8 mouse cellular contexts compared by ENCODE assay signal in the genomic region with DNA sequence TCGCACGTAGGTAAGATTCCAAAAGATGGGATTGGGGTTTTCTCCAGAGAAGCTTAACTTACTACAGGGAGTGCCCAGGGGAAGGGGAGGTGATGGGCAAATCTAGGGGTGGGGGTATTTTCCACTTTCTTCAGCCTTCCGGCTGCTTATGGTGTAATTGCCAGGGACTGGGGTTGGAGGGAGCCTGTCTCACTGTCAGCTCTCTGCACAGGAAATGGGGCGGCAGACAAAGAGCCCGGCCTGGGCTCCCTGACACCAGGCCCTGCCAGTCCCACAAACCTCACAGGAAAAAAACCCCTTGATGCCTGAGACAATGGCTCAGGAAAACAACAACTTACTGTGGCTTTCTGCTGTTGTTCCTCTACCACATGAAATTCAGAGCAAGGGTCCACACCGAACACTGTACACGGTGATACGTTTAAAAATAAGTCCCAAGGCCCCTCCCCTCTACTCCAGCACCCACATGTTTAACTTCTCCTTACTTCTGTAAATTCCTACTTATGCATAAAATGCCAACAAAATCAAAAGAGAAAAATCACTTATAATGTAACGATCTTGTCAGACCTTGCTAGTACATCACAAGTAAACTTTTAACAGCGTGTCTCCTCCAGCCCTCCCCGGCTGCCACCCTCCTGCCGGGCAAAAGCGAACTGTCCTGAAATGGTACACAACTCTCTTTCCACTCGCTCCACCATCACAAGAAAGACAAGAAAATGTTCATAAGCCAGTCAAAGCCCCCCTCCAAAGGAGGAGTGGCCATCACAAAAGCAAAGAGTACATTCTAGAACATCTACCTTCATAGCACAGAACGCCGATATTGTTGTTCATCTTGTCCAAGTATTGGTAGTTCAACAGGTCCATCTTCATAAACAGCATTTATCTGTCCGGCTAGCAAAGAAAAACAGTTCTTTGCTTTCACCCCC. TPM values are rescaled to one million over a fixed set of nuclear protein-coding genes. Genes with fewer than 3 reads are reported as not detected.
DNase-seq lines count a peak whose midpoint lies in the region; ATAC-seq and TF ChIP-seq lines count a peak whose summit lies in the region.

No protein-coding gene starts in this region.

- peak overlapping the region; percentile 77 for H3K4me2 ChIP-seq in CH12.LX (ENCODE audit: insufficient read depth, low read depth, poor library complexity, severe bottlenecking)
- peak overlapping the region; percentile 66 for H3K4me2 ChIP-seq in lung, postnatal 0 days (replicated peaks; ENCODE audit: low read depth, low read length)

- WGBS in kidney, adult 2 months, result under 1% methylated on average over 17 of the region's 17 CpGs
- WGBS in lung, postnatal 0 days, result under 1% methylated on average over 17 of the region's 17 CpGs

- H3K36me3 ChIP-seq in CH12.LX (replicated peaks in 1 of 2; ENCODE audit: control insufficient read depth in 1 of 2, insufficient read depth in 1 of 2, low read length in 1 of 2), result peaks cover 0 to 21% of the 10 kb centered on the region in 2 experiments
- H3K36me3 ChIP-seq in kidney, adult 2 months (ENCODE audit: control insufficient read depth, insufficient read depth, low read length), result no peaks in the 10 kb centered on the region
- H3K36me3 ChIP-seq in lung, postnatal 0 days (ENCODE audit: insufficient read depth, low read length), result no peaks in the 10 kb centered on the region

- no peaks in the 10 kb centered on the region for H3K27me3 ChIP-seq in CH12.LX (replicated peaks)
- H3K27me3 ChIP-seq in kidney, adult 2 months (replicated peaks; ENCODE audit: control insufficient read depth, insufficient read depth, low read length), result no peaks in the 10 kb centered on the region
- H3K27me3 ChIP-seq in lung, postnatal 0 days (replicated peaks; ENCODE audit: insufficient read depth, low read length), result no peaks in the 10 kb centered on the region

- no peaks in the 10 kb centered on the region for H3K9me3 ChIP-seq in CH12.LX (replicated peaks; ENCODE audit: low read length)
- no peaks in the 10 kb centered on the region for H3K9me3 ChIP-seq in lung, postnatal 0 days (ENCODE audit: low read length)

- peak overlapping the region; percentile 32; the same call in 1 of the 2 replicates for H3K27ac ChIP-seq in CH12.LX (ENCODE audit: insufficient read depth, low read depth)
- H3K27ac ChIP-seq in kidney, adult 2 months (ENCODE audit: insufficient read depth, low read depth, low read length), result peak overlapping the region; percentile 94
- peak overlapping the region; percentile 90 for H3K27ac ChIP-seq in lung, postnatal 0 days (ENCODE audit: low read length)

- DNase-seq in CH12.LX (ENCODE audit: extremely low read depth), result peak; percentile 53
- DNase-seq in c-Kit-negative CD71-positive TER-119-positive erythroid progenitor cells, embryonic 14.5 days (ENCODE audit: low read depth, low spot score), result peak; percentile 25
- DNase-seq in heart, adult 8-10 months (ENCODE audit: low spot score), result peak; percentile 69
- peak; percentile 74 for DNase-seq in kidney, adult 2 months
- DNase-seq in lung, postnatal 0 days (ENCODE audit: low spot score), result peak; percentile 74
- peak; percentile 52 for DNase-seq in retina, postnatal 1 day
- DNase-seq in cerebellum, postnatal 4 days (ENCODE audit: low spot score in 2 of 2), result no peak
- DNase-seq in cerebellum, adult 9-11 months, result no peak

- H3K79me2 ChIP-seq in CH12.LX (replicated peaks; ENCODE audit: control insufficient read depth, extremely low read depth, insufficient read depth, poor library complexity, severe bottlenecking), result peaks cover 77% of the 10 kb centered on the region

- dilution Hi-C loops in CH12.LX (cut with MboI; ENCODE audit: extremely low pct_ligation_motif_present, extremely low pct_unique_long_range_greater_than_20kb, low sequenced_read_pairs), result no loop called here

- TF ChIP-seq CTCF in CH12.LX (conservative IDR thresholded peaks at IDR 0.05 in 1 of 2, IDR thresholded peaks at IDR 0.05 in 1 of 2; ENCODE audit: low read depth in 2 of 2, low read length in 2 of 2), result peak in 1 of 2 experiments; percentile 14; a peak in 1 of 4 replicates
- no peak for TF ChIP-seq CTCF in kidney, adult 2 months (conservative IDR thresholded peaks at IDR 0.05; ENCODE audit: insufficient read depth, insufficient read length, low read depth, low read length)
- TF ChIP-seq CTCF in lung, postnatal 0 days (IDR thresholded peaks at IDR 0.05), result no peak

- no peak; the same call in 1 of the 2 replicates for TF ChIP-seq RAD21 in CH12.LX (IDR thresholded peaks at IDR 0.05; ENCODE audit: low read depth, low read length)

- in situ Hi-C loops in CH12.LX (cut with MboI; ENCODE audit: low pct_ligation_motif_present, low pct_unique_long_range_greater_than_20kb, low sequenced_read_pairs), result no loop called here

- H3K4me1 ChIP-seq in CH12.LX (ENCODE audit: control insufficient read depth in 1 of 2, insufficient read depth in 2 of 2), result peaks cover 18 to 46% of the 10 kb centered on the region in 2 experiments
- peaks cover 33% of the 10 kb centered on the region for H3K4me1 ChIP-seq in kidney, adult 2 months (ENCODE audit: control insufficient read depth, insufficient read depth, low read length)
- peaks cover 33% of the 10 kb centered on the region for H3K4me1 ChIP-seq in lung, postnatal 0 days (ENCODE audit: insufficient read depth, low read depth, low read length)

- peak overlapping the region; percentile 73 to 93 (median 79) for H3K4me3 ChIP-seq in CH12.LX (replicated peaks in 1 of 3; ENCODE audit: low read depth in 2 of 3, low read length in 2 of 3, poor library complexity in 1 of 3)
- H3K4me3 ChIP-seq in kidney, adult 2 months (ENCODE audit: insufficient read depth, low read depth, low read length), result peak overlapping the region; percentile 64
- H3K4me3 ChIP-seq in lung, postnatal 0 days (ENCODE audit: low read depth, low read length), result peak overlapping the region; percentile 63

- no peak for TF ChIP-seq EP300 in CH12.LX (IDR thresholded peaks at IDR 0.05; ENCODE audit: low read length)
- peak; percentile 24; the same call in 1 of the 2 replicates for TF ChIP-seq EP300 in lung, postnatal 0 days (IDR thresholded peaks at IDR 0.05)

- peak overlapping the region; percentile 97 for H3K9ac ChIP-seq in CH12.LX (ENCODE audit: insufficient read depth, low read depth)
- peak overlapping the region; percentile 87 for H3K9ac ChIP-seq in lung, postnatal 0 days (replicated peaks; ENCODE audit: low read depth)

- TF ChIP-seq POLR2A in CH12.LX (IDR thresholded peaks at IDR 0.05; ENCODE audit: low read depth, low read length), result 0 out of 2 replicates have a peak, but pooled peaks have one; percentile 23
- no peak for TF ChIP-seq POLR2A in kidney, adult 2 months (IDR thresholded peaks at IDR 0.05; ENCODE audit: low read depth, low read length)

- peak; percentile 32; the same call in 1 of the 2 replicates for ATAC-seq in lung, postnatal 0 days

TF ChIP-seq in CH12.LX, 34 proteins besides CTCF, POLR2A, EP300 and RAD21:
- TF ChIP-seq CHD1 (IDR thresholded peaks at IDR 0.05; ENCODE audit: low read depth, low read length) (no peak), ZC3H11A (IDR thresholded peaks at IDR 0.05; ENCODE audit: low read depth, low read length) (no peak), RCOR1 (conservative IDR thresholded peaks at IDR 0.05; ENCODE audit: low read depth, low read length) (no peak), ZKSCAN1 (IDR thresholded peaks at IDR 0.05; ENCODE audit: borderline replicate concordance, low read depth, low read length) (no peak), SMC3 (IDR thresholded peaks at IDR 0.05; ENCODE audit: low read depth, low read length) (no peak), MAFK (IDR thresholded peaks at IDR 0.05; ENCODE audit: insufficient replicate concordance, low read length) (no peak), NRF1 (IDR thresholded peaks at IDR 0.05; ENCODE audit: low read depth, low read length) (no peak), MAZ (IDR thresholded peaks at IDR 0.05; ENCODE audit: low read depth, low read length) (no peak), MYC (IDR thresholded peaks at IDR 0.05; ENCODE audit: low read depth, low read length) (no peak), IRF4 (IDR thresholded peaks at IDR 0.05; ENCODE audit: low read depth, low read length) (no peak), UBTF (IDR thresholded peaks at IDR 0.05; ENCODE audit: low read depth, low read length) (0 out of 2 replicates have a peak, but pooled peaks have one; percentile 29), USF1 (IDR thresholded peaks at IDR 0.05; ENCODE audit: low read depth, low read length) (no peak), KAT2A (IDR thresholded peaks at IDR 0.05; ENCODE audit: insufficient replicate concordance, low read length) (no peak), ZMIZ1 (IDR thresholded peaks at IDR 0.05; ENCODE audit: low read depth, low read length) (no peak), SIN3A (IDR thresholded peaks at IDR 0.05; ENCODE audit: low read length) (no peak), TBP (conservative IDR thresholded peaks at IDR 0.05; ENCODE audit: low read depth, low read length) (no peak), CHD2 (IDR thresholded peaks at IDR 0.05; ENCODE audit: low read length) (no peak), PAX5 (IDR thresholded peaks at IDR 0.05; ENCODE audit: low read length) (no peak), MXI1 (IDR thresholded peaks at IDR 0.05; ENCODE audit: low read depth, low read length) (peak; percentile 52; the same call in 1 of the 2 replicates), E2F4 (IDR thresholded peaks at IDR 0.05; ENCODE audit: insufficient replicate concordance, low read depth, low read length) (no peak), MAX (IDR thresholded peaks at IDR 0.05; ENCODE audit: low read length) (0 out of 2 replicates have a peak, but pooled peaks have one; percentile 6), HCFC1 (IDR thresholded peaks at IDR 0.05; ENCODE audit: low read depth, low read length) (no peak; the same call in 1 of the 2 replicates), JUN (IDR thresholded peaks at IDR 0.05; ENCODE audit: insufficient read depth, low read depth, low read length) (no peak), GABPA (IDR thresholded peaks at IDR 0.05; ENCODE audit: insufficient replicate concordance, low read depth, low read length) (no peak), TCF12 (IDR thresholded peaks at IDR 0.05; ENCODE audit: low read depth, low read length) (no peak), MEF2A (IDR thresholded peaks at IDR 0.05; ENCODE audit: borderline replicate concordance, low read depth, low read length) (no peak), NELFE (IDR thresholded peaks at IDR 0.05; ENCODE audit: low read depth, low read length) (no peak)

RNA-seq across cellular contexts. Expression of a gene that starts 49.0 kb away (rescaled TPM):
- total RNA-seq in CH12.LX (2012; rRNA removed), result 73.7 and 85.1 TPM in 2 replicates
- total RNA-seq in CH12.LX (2014; rRNA removed), result 29.3 and 34.6 TPM in 2 replicates
- polyA plus RNA-seq in CH12.LX (2012; ENCODE audit: insufficient read length, low read depth), result 32.4 and 37.3 TPM in 2 replicates
- total RNA-seq in heart, adult 8-10 months (2022), result 10 to 100 TPM; 19.9 to 23.5 (median 21.4) TPM
- 60.5 and 66.6 TPM in 2 replicates for polyA plus RNA-seq in kidney, adult 2 months (2012; rRNA removed)
- 104 and 108 TPM in 2 replicates for polyA plus RNA-seq in lung, postnatal 0 days (2015; fragmentation: Nextera tagmentation; extraction: Ambion mirVana)

Comparison
In these comparisons a context has a peak if more than half of its experiments do, and no peak if none do; other contexts are left out.
1. DNase-seq: peak in CH12.LX (single experiment), c-Kit-negative CD71-positive TER-119-positive erythroid progenitor cells, embryonic 14.5 days (single experiment), heart, adult 8-10 months (single experiment), kidney, adult 2 months (single experiment), lung, postnatal 0 days (single experiment) and retina, postnatal 1 day (single experiment); none in cerebellum, postnatal 4 days (0 of 2) and cerebellum, adult 9-11 months (single experiment).
2. H3K27ac ChIP-seq: peak in every context shown above with its lines; median percentile 94 in kidney, adult 2 months; 90 in lung, postnatal 0 days; 32 in CH12.LX.
3. Peak in every context shown above with its lines, with median percentiles within 50 percentile points of each other: H3K4me3 ChIP-seq.